Mouse (Mus musculus): Measurements from ENCODE around the gene Olfr281. TPM values are rescaled to one million over a fixed set of nuclear protein-coding genes. Genes with fewer than 3 reads are reported as not detected.

Olfr281 gene
- polyA plus RNA-seq, 1 experiment from 2014 or later, result not detected

DNA sequence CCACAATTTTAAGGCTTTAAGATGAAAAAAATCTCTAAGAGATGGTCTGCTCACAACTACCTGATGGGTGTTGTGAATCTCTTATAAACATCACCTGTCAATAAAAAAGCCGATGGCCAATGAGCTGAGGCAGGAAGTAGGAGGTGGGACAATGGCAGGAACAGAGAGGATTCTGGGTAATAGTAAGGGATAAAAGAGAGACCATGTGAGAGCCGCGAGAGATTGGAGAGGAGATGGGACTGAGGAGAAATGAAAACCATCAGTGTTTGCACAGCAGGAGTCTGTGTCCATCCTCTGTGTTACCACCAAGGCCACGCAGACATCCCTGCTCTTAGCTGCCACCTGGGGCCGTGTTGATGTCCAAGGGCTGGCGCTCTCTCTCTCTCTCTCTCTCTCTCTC, 54.9 kb downstream of the Olfr281 start:
- ATAC-seq (ENCODE audit: low FRiP score, low TSS enrichment) (no peak), DNase-seq (ENCODE audit: low spot score) (no peak)
- 84% methylated on average over 6 of the region's 6 CpGs for WGBS

GRCm38 (mm10) chr15:98509387-98509786, 57.0 kb downstream of the Olfr281 start:
- Histone ChIP-seq H3K27ac (replicated peaks) (no peak overlapping the region), H3K36me3 (ENCODE audit: control insufficient read depth, insufficient read depth, low read length) (no peaks in the 10 kb centered on the region), H3K4me1 (replicated peaks; ENCODE audit: control insufficient read depth, insufficient read depth) (no peaks in the 10 kb centered on the region), H3K9me3 (ENCODE audit: control insufficient read depth, low read length) (no peaks in the 10 kb centered on the region), H3K4me2 (replicated peaks; ENCODE audit: low read depth) (no peak overlapping the region), H3K27me3 (ENCODE audit: control insufficient read depth, insufficient read depth, low read length) (no peaks in the 10 kb centered on the region), H3K9ac (ENCODE audit: low read length) (no peak overlapping the region), H3K4me3 (ENCODE audit: low read depth, low read length) (no peak overlapping the region)
- 57% methylated on average over 2 of the region's 2 CpGs for WGBS
- DNase-seq (ENCODE audit: low spot score) (no peak), ATAC-seq (ENCODE audit: low FRiP score, low TSS enrichment) (no peak)
- TF ChIP-seq EP300 (optimal IDR thresholded peaks at IDR 0.05), result no peak

More for the DNA sequence above, 54.9 kb downstream of the Olfr281 start:
- Histone ChIP-seq H3K4me2 (replicated peaks; ENCODE audit: low read depth) (no peak overlapping the region), H3K9me3 (ENCODE audit: control insufficient read depth, low read length) (no peaks in the 10 kb centered on the region), H3K36me3 (ENCODE audit: control insufficient read depth, insufficient read depth, low read length) (no peaks in the 10 kb centered on the region), H3K27ac (replicated peaks) (no peak overlapping the region), H3K27me3 (ENCODE audit: control insufficient read depth, insufficient read depth, low read length) (no peaks in the 10 kb centered on the region), H3K4me1 (replicated peaks; ENCODE audit: control insufficient read depth, insufficient read depth) (no peaks in the 10 kb centered on the region), H3K9ac (ENCODE audit: low read length) (no peak overlapping the region), H3K4me3 (ENCODE audit: low read depth, low read length) (no peak overlapping the region)
- TF ChIP-seq CTCF (IDR thresholded peaks at IDR 0.05; ENCODE audit: low read depth) (no peak), EP300 (optimal IDR thresholded peaks at IDR 0.05) (no peak)

Other genes with a start within 250 kb of the Olfr281 start
- gene Gm44579, start 231.6 kb upstream of the Olfr281 start, polyA plus RNA-seq (2015; fragmentation: Nextera tagmentation; extraction: Ambion mirVana), result not detected in 2 replicates
- gene Olfr287, start 231.5 kb upstream of the Olfr281 start, polyA plus RNA-seq (2015; fragmentation: Nextera tagmentation; extraction: Ambion mirVana), result not detected in 2 replicates
- not detected in 2 replicates for gene Olfr286, start 218.1 kb upstream of the Olfr281 start, polyA plus RNA-seq (2015; fragmentation: Nextera tagmentation; extraction: Ambion mirVana)
- not detected in 2 replicates for gene H1fnt, start 195.3 kb upstream of the Olfr281 start, polyA plus RNA-seq (2015; fragmentation: Nextera tagmentation; extraction: Ambion mirVana)
- 0.22 and 0.30 TPM in 2 replicates for gene Zfp641, start 156.4 kb upstream of the Olfr281 start, polyA plus RNA-seq (2015; fragmentation: Nextera tagmentation; extraction: Ambion mirVana)
- not detected in 2 replicates for gene Olfr285, start 135.2 kb upstream of the Olfr281 start, polyA plus RNA-seq (2015; fragmentation: Nextera tagmentation; extraction: Ambion mirVana)
- not detected in 2 replicates for gene Olfr284, start 111.6 kb upstream of the Olfr281 start, polyA plus RNA-seq (2015; fragmentation: Nextera tagmentation; extraction: Ambion mirVana)
- not detected in 2 replicates for gene Olfr283, start 71.6 kb upstream of the Olfr281 start, polyA plus RNA-seq (2015; fragmentation: Nextera tagmentation; extraction: Ambion mirVana)
- gene Olfr282, start 21.4 kb upstream of the Olfr281 start, polyA plus RNA-seq (2015; fragmentation: Nextera tagmentation; extraction: Ambion mirVana), result not detected in 2 replicates
- not detected in 2 replicates for gene OR5BS1P, start 17.3 kb downstream of the Olfr281 start, polyA plus RNA-seq (2015; fragmentation: Nextera tagmentation; extraction: Ambion mirVana)
- gene Lalba, start 30.1 kb downstream of the Olfr281 start, polyA plus RNA-seq (2015; fragmentation: Nextera tagmentation; extraction: Ambion mirVana), result 0.42 and 0.70 TPM in 2 replicates
- not detected in 2 replicates for gene Olfr279, start 39.8 kb downstream of the Olfr281 start, polyA plus RNA-seq (2015; fragmentation: Nextera tagmentation; extraction: Ambion mirVana)
- gene Kansl2, start 81.7 kb downstream of the Olfr281 start, polyA plus RNA-seq (2015; fragmentation: Nextera tagmentation; extraction: Ambion mirVana), result 44.3 and 44.9 TPM in 2 replicates
- 20.8 and 23.9 TPM in 2 replicates for gene Ccnt1, start 118.3 kb downstream of the Olfr281 start, polyA plus RNA-seq (2015; fragmentation: Nextera tagmentation; extraction: Ambion mirVana)
- 0.19 and 0.36 TPM in 2 replicates for gene 4930415O20Rik, start 118.4 kb downstream of the Olfr281 start, polyA plus RNA-seq (2015; fragmentation: Nextera tagmentation; extraction: Ambion mirVana)
- 9.0 and 9.5 TPM in 2 replicates for gene Adcy6, start 157.5 kb downstream of the Olfr281 start, polyA plus RNA-seq (2015; fragmentation: Nextera tagmentation; extraction: Ambion mirVana)
- gene Cacnb3, start 178.3 kb downstream of the Olfr281 start, polyA plus RNA-seq (2015; fragmentation: Nextera tagmentation; extraction: Ambion mirVana), result 15.1 and 17.6 TPM in 2 replicates
- gene Ddx23, start 210.3 kb downstream of the Olfr281 start, polyA plus RNA-seq (2015; fragmentation: Nextera tagmentation; extraction: Ambion mirVana), result 8.2 and 10.3 TPM in 2 replicates
- gene Rnd1, start 224.9 kb downstream of the Olfr281 start, polyA plus RNA-seq (2015; fragmentation: Nextera tagmentation; extraction: Ambion mirVana), result 0.35 and 0.46 TPM in 2 replicates

All from stomach, postnatal 0 days (tissue).